Mouse (Mus musculus) testis, adult 2 months (tissue): Measurements from ENCODE around the gene Erc1.

Experiments
- CTCF ChIP-seq: fragments of 200-500 bp; IDR thresholded peaks from 2 replicates; pipeline ENCODE4 v1.5.1; 2012; ENCODE audit warnings: low read depth, mild to moderate bottlenecking, inconsistent platforms, low read length, moderate library complexity; ENCODE audit not compliant: control insufficient read depth, insufficient read depth, insufficient replicate concordance
- POLR2A ChIP-seq: fragments of 200-500 bp; IDR thresholded peaks from 2 replicates; pipeline ENCODE4 v1.6.1; 2012; ENCODE audit warnings: low read depth, mild to moderate bottlenecking, inconsistent platforms, low read length, moderate library complexity; ENCODE audit not compliant: control insufficient read depth

GRCm38 (mm10) chr6:119749093-119749635 is 98.8 kb downstream of the Erc1 start:
- TF ChIP-seq CTCF = no peak
- no peak for TF ChIP-seq POLR2A
